Mouse (Mus musculus): ENCODE data around the gene Wnt5b. TPM values are rescaled to one million over a fixed set of nuclear protein-coding genes. Genes with fewer than 3 reads are reported as not detected.

Gene Wnt5b
- polyA plus RNA-seq, 1 experiment from 2014 or later = 10.9 TPM

DNA sequence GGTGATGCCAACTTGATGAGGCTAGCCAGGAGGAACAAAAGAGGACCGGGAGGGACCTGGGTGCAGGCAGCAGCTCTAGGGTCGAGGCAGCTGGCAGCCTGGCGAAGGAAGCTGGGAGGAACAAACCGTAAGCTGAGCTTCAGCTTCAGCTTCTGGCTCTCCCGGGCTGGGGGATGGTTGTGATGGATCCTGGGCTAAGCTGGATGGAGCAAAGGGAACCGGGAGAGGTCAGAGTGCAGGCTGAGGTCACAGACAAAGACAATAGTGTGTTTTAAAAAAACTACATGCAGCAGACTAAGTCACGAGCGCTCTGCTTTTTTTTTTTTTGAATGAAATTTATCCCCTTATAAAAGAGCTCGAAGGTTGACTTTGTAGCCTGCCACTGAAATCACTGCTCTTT, 23.4 kb downstream of the Wnt5b start:
- Histone ChIP-seq H3K36me3 (replicated peaks) (no peaks in the 10 kb centered on the region), H3K27me3 (no peaks in the 10 kb centered on the region), H3K9me3 (no peaks in the 10 kb centered on the region), H3K9ac (no peak overlapping the region), H3K27ac (no peak overlapping the region), H3K4me1 (peaks cover 23% of the 10 kb centered on the region), H3K4me2 (no peak overlapping the region), H3K4me3 (replicated peaks) (no peak overlapping the region)
- no peak for ATAC-seq (ENCODE audit: low FRiP score)
- 29% methylated on average over 9 of the region's 9 CpGs for WGBS

DNA sequence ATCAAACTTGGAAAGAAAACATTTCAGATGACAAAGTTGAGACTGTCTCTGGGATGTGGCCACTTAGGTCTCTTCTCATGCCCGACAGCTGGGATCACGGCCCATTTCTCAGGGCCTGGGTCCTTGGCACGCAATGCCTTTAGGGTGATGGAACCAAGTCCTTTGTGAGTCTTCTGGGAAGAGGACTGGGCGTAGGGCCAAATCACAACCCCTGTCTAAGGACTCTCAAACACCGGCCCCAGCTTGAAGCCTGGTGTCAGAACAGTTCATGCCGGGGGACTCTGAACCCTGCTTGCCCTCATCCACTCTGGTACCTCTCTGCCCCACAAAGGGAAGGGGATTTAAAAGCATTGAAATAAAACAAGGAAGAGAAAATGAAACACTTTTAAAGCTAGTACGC, 30.1 kb downstream of the Wnt5b start:
- no peak for ATAC-seq (ENCODE audit: low FRiP score)
- H3K4me3 ChIP-seq (replicated peaks) = no peak overlapping the region
- no peak overlapping the region for H3K9ac ChIP-seq
- H3K4me2 ChIP-seq = no peak overlapping the region
- H3K27ac ChIP-seq = no peak overlapping the region
- H3K4me1 ChIP-seq = peaks cover 11% of the 10 kb centered on the region; the same call in 1 of the 2 replicates
- H3K27me3 ChIP-seq = no peaks in the 10 kb centered on the region
- H3K9me3 ChIP-seq = no peaks in the 10 kb centered on the region
- no peaks in the 10 kb centered on the region for H3K36me3 ChIP-seq (replicated peaks)
- WGBS = 65% methylated on average over 7 of the region's 7 CpGs

GRCm38 (mm10) chr6:119513452-119513851, 30.7 kb downstream of the Wnt5b start:
- Histone ChIP-seq H3K4me3 (replicated peaks) (no peak overlapping the region), H3K4me2 (no peak overlapping the region), H3K9me3 (no peaks in the 10 kb centered on the region), H3K9ac (no peak overlapping the region), H3K4me1 (peaks cover 11% of the 10 kb centered on the region; the same call in 1 of the 2 replicates), H3K27me3 (no peaks in the 10 kb centered on the region), H3K27ac (no peak overlapping the region), H3K36me3 (replicated peaks) (no peaks in the 10 kb centered on the region)
- ATAC-seq (ENCODE audit: low FRiP score) = no peak
- 87% methylated on average over 5 of the region's 5 CpGs for WGBS

- Histone ChIP-seq H3K4me1 (peaks cover 11% of the 10 kb centered on the region; the same call in 1 of the 2 replicates), H3K36me3 (replicated peaks) (no peaks in the 10 kb centered on the region), H3K27me3 (no peaks in the 10 kb centered on the region), H3K9me3 (no peaks in the 10 kb centered on the region), H3K4me2 (no peak overlapping the region), H3K4me3 (replicated peaks) (no peak overlapping the region), H3K27ac (no peak overlapping the region), H3K9ac (no peak overlapping the region)
- ATAC-seq (ENCODE audit: low FRiP score) = no peak
- WGBS = 90% methylated on average over 11 of the region's 11 CpGs
Observed at GRCm38 (mm10) chr6:119512701-119513100, 31.4 kb downstream of the Wnt5b start.

GRCm38 (mm10) chr6:119509437-119510037, 34.6 kb downstream of the Wnt5b start:
- no peak overlapping the region for H3K4me2 ChIP-seq
- no peaks in the 10 kb centered on the region for H3K27me3 ChIP-seq
- ATAC-seq (ENCODE audit: low FRiP score) = no peak
- H3K4me1 ChIP-seq = peaks cover 16% of the 10 kb centered on the region; the same call in 1 of the 2 replicates
- H3K9me3 ChIP-seq = no peaks in the 10 kb centered on the region
- H3K4me3 ChIP-seq (replicated peaks) = no peak overlapping the region
- H3K9ac ChIP-seq = no peak overlapping the region
- H3K27ac ChIP-seq = no peak overlapping the region
- no peaks in the 10 kb centered on the region for H3K36me3 ChIP-seq (replicated peaks)
- 93% methylated on average over 13 of the region's 13 CpGs for WGBS

- H3K4me2 ChIP-seq = no peak overlapping the region
- no peaks in the 10 kb centered on the region for H3K27me3 ChIP-seq
- H3K4me1 ChIP-seq = peaks cover 9% of the 10 kb centered on the region; the same call in 1 of the 2 replicates
- no peak overlapping the region for H3K9ac ChIP-seq
- H3K4me3 ChIP-seq (replicated peaks) = no peak overlapping the region
- H3K36me3 ChIP-seq (replicated peaks) = no peaks in the 10 kb centered on the region
- WGBS = 90% methylated on average over 10 of the region's 10 CpGs
- H3K27ac ChIP-seq = no peak overlapping the region
- no peaks in the 10 kb centered on the region for H3K9me3 ChIP-seq
- ATAC-seq (ENCODE audit: low FRiP score) = no peak
Observed at GRCm38 (mm10) chr6:119508634-119509375, 35.3 kb downstream of the Wnt5b start.

DNA sequence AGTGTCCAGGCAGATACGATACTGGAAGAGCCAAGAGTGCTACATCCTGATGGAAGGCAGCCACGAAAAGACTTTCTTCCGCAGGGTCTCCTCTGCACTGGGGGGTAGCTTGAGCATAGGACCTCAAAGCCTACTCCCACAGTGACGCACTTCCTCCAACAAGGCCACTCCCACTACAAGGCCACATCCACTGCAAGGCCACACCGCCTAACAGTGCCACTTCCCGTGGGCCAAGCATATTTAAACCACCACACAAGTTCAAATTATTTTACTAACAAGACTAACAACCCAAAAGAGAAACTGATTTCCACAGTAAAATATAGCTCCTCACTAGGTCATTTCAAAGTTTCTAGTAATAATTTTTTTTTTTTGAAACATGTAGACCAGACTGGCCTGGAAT, 35.9 kb downstream of the Wnt5b start:
- WGBS = 94% methylated on average over 6 of the region's 6 CpGs
- Histone ChIP-seq H3K27ac (no peak overlapping the region), H3K9ac (no peak overlapping the region), H3K36me3 (replicated peaks) (no peaks in the 10 kb centered on the region), H3K27me3 (no peaks in the 10 kb centered on the region), H3K4me1 (peaks cover 5% of the 10 kb centered on the region; the same call in 1 of the 2 replicates), H3K9me3 (no peaks in the 10 kb centered on the region), H3K4me3 (replicated peaks) (no peak overlapping the region), H3K4me2 (no peak overlapping the region)
- ATAC-seq (ENCODE audit: low FRiP score) = no peak

DNA sequence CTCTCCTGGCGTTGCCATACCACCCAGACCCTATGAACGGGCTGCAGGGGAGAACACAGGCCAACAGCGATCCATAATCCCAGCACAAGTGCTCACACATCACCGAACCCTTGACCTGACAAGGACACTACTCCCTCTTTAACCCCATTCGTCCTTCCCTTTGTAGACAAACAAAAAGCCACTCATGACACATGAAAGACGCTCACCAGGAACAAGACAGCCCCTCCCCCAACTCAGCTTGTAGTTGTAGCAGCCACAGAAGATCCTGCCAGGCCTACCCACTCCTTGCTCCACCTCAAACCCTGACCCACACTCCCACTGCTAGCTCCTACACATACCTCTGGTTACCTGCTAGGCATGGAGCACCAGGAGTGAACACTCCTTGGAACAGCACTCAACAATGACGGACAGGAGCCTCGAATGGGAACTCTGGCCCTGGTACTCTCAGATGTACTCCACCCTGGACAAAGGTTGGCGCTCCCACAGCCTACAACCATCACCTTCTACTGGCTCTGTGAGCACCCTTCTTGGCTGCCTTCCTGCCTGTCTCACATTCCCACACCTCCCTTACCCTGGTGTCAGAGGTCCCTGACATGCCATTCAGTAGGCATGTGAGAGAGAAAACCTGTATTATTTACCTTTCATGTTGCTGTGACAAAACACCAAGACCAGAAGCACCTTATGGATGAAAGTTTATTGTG, 38.5 kb downstream of the Wnt5b start:
- no peak overlapping the region for H3K4me2 ChIP-seq
- no peaks in the 10 kb centered on the region for H3K9me3 ChIP-seq
- no peak overlapping the region for H3K4me3 ChIP-seq (replicated peaks)
- H3K27me3 ChIP-seq = no peaks in the 10 kb centered on the region
- 60% methylated on average over 9 of the region's 9 CpGs for WGBS
- H3K9ac ChIP-seq = no peak overlapping the region
- H3K36me3 ChIP-seq (replicated peaks) = no peaks in the 10 kb centered on the region
- no peak for ATAC-seq (ENCODE audit: low FRiP score)
- peaks cover 11% of the 10 kb centered on the region; the same call in 1 of the 2 replicates for H3K4me1 ChIP-seq
- no peak overlapping the region for H3K27ac ChIP-seq

DNA sequence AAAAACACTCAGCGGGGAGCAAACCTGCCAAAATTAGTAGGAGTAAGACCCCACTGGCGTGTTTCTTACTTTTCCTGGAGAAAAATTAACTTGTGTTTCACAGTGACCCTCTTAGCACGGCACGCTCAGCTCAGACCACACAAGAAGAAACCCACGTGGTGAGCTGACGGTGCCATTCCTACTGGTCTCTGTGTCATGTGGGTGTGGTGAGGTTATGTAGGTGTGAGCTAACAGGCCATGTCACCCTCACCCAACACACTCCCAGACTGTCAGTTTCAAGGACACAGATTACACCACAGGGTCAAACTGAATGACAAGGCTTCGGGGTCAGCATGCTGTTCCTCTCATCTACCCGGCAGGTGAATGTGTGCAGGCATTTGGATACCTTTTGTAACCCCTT, 39.4 kb downstream of the Wnt5b start:
- ATAC-seq (ENCODE audit: low FRiP score) = no peak
- H3K27ac ChIP-seq = no peak overlapping the region
- WGBS = 88% methylated on average over 8 of the region's 8 CpGs

DNA sequence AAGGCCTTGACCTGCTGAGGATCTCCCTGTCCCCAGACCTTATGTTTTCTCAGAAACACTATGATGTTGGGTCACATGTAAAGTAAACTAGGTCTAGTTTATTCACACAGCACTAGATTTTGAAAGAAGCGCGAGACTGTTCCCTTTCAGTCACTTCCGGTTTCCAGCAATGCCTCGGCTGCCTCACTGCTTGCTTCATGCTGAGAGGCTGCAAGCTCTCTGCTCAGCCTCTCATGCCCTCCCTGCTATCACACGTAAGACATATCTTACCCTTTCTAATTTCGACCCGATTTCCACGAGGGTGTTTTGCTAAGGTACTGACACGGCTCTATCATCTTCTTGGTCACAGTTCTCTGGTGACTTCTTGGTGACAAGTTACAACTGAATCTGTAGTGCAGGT, 42.1 kb downstream of the Wnt5b start:
- Histone ChIP-seq H3K9me3 (no peaks in the 10 kb centered on the region), H3K27me3 (no peaks in the 10 kb centered on the region), H3K27ac (no peak overlapping the region), H3K4me2 (no peak overlapping the region), H3K4me3 (replicated peaks) (no peak overlapping the region), H3K9ac (no peak overlapping the region), H3K36me3 (replicated peaks) (no peaks in the 10 kb centered on the region), H3K4me1 (peaks cover 25% of the 10 kb centered on the region)
- no peak for ATAC-seq (ENCODE audit: low FRiP score)
- 59% methylated on average over 9 of the region's 9 CpGs for WGBS

More for the DNA sequence above, 39.4 kb downstream of the Wnt5b start:
- no peak overlapping the region for H3K4me3 ChIP-seq (replicated peaks)
- H3K36me3 ChIP-seq (replicated peaks) = no peaks in the 10 kb centered on the region
- H3K4me2 ChIP-seq = no peak overlapping the region
- no peaks in the 10 kb centered on the region for H3K9me3 ChIP-seq
- peaks cover 13% of the 10 kb centered on the region for H3K4me1 ChIP-seq
- no peaks in the 10 kb centered on the region for H3K27me3 ChIP-seq
- H3K9ac ChIP-seq = no peak overlapping the region

DNA sequence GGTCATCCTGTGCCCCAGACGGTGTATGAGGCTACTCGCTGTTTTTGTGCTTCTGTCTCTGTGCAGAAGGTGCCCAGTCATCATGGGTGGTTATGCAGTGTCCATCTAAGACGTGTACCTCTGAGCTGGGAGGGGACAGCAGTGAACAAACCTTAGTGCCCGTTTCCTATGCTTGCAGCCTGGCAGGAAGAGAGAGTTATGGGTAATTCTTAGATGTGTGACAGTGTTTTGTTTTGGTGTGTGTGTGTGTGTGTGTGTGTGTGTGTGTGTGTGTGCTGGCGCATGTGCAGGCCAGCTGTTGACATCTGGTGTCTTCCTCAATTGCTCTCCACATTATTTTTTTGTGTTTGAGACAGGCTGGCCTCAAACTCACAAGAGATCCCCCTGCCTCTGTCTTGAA, 44.1 kb downstream of the Wnt5b start:
- H3K9ac ChIP-seq = no peak overlapping the region
- no peaks in the 10 kb centered on the region for H3K36me3 ChIP-seq (replicated peaks)
- no peak overlapping the region for H3K27ac ChIP-seq
- peaks cover 19% of the 10 kb centered on the region for H3K4me1 ChIP-seq
- no peak overlapping the region for H3K4me3 ChIP-seq (replicated peaks)
- no peaks in the 10 kb centered on the region for H3K9me3 ChIP-seq
- no peaks in the 10 kb centered on the region for H3K27me3 ChIP-seq
- 0 out of 2 replicates have a peak, but pooled peaks have one; percentile 36 for ATAC-seq (ENCODE audit: low FRiP score)
- 70% methylated on average over 5 of the region's 5 CpGs for WGBS
- no peak overlapping the region for H3K4me2 ChIP-seq

- Histone ChIP-seq H3K9ac (no peak overlapping the region), H3K4me3 (replicated peaks) (no peak overlapping the region), H3K9me3 (no peaks in the 10 kb centered on the region), H3K36me3 (replicated peaks) (no peaks in the 10 kb centered on the region), H3K27ac (no peak overlapping the region), H3K27me3 (no peaks in the 10 kb centered on the region), H3K4me1 (peaks cover 19% of the 10 kb centered on the region), H3K4me2 (no peak overlapping the region)
- 21% methylated on average over 5 of the region's 5 CpGs for WGBS
- ATAC-seq (ENCODE audit: low FRiP score) = peak; percentile 41; the same call in 1 of the 2 replicates
Observed at GRCm38 (mm10) chr6:119499271-119499670, 44.9 kb downstream of the Wnt5b start.

Data from forebrain, embryonic 12.5 days (tissue).